Mouse (Mus musculus) monocyte, adult 59 days (primary cell): Measurements from ENCODE around the gene Spata33. TPM values are rescaled to one million over a fixed set of nuclear protein-coding genes. Genes with fewer than 3 reads are reported as not detected.

ENCODE experiments used
- total RNA-seq, 2 experiments: library from RNA; stranded (reverse); gene quantifications; one replicate each; pipeline ENCODE4 v1.2.4; 2023

Gene Spata33
- total RNA-seq: not detected

GRCm38 (mm10) chr8:123212321-123213117, at the start of gene Spata33, which contains the start of gene Chmp1a:
Gene Spata33 (plus strand): TSS chr8:123212832.
Gene Chmp1a (minus strand): TSS chr8:123212763.

GRCm38 (mm10) chr8:123185566-123186409, 26.8 kb upstream of the Spata33 start, which contains the start of gene Dpep1:
Gene Dpep1 (plus strand): TSS chr8:123186242.

GRCm38 (mm10) chr8:123224278-123225266, 11.9 kb downstream of the Spata33 start, which contains the start of gene Cdk10:
Gene Cdk10 (plus strand): TSS chr8:123224842.

GRCm38 (mm10) chr8:123235520-123236497, 23.2 kb downstream of the Spata33 start, which contains the start of gene Spata2l:
Gene Spata2l (minus strand): TSS chr8:123236233.

GRCm38 (mm10) chr8:123254099-123254885, 41.7 kb downstream of the Spata33 start, which contains the start of the genes Zfp276 and Vps9d1:
Gene Zfp276 (plus strand): TSS chr8:123254195.
Gene Vps9d1 (minus strand): TSS chr8:123254348.

Other genes with a start within 250 kb of the Spata33 start
- 100 to 1,000 TPM; 187 to 205 TPM for gene Ankrd11, start 170.6 kb upstream of the Spata33 start, total RNA-seq
- 10 to 100 TPM; 36.4 to 49.9 TPM for gene Spg7, start 149.9 kb upstream of the Spata33 start, total RNA-seq
- 100 to 1,000 TPM; 788 to 834 TPM for gene Rpl13, start 110.5 kb upstream of the Spata33 start, total RNA-seq
- gene Cpne7, start 95.5 kb upstream of the Spata33 start, total RNA-seq: not detected
- gene Sult5a1, start 54.5 kb upstream of the Spata33 start, total RNA-seq: not detected
- gene Dpep1, start 26.6 kb upstream of the Spata33 start, total RNA-seq: not detected
- gene Chmp1a, start 69 bp upstream of the Spata33 start, total RNA-seq: 10 to 100 TPM; 64.5 to 85.4 TPM
- 10 to 100 TPM; 39.0 to 46.4 TPM for gene Cdk10, start 12.0 kb downstream of the Spata33 start, total RNA-seq
- gene Spata2l, start 23.4 kb downstream of the Spata33 start, total RNA-seq: 1 to 10 TPM; 4.3 to 5.1 TPM
- 10 to 100 TPM; 27.8 to 36.5 TPM for gene Zfp276, start 41.4 kb downstream of the Spata33 start, total RNA-seq
- 10 to 100 TPM; 67.4 to 82.9 TPM for gene Vps9d1, start 41.5 kb downstream of the Spata33 start, total RNA-seq
- gene Fanca, start 105.7 kb downstream of the Spata33 start, total RNA-seq: 10 to 100 TPM; 45.7 to 58.2 TPM
- gene Spire2, start 119.9 kb downstream of the Spata33 start, total RNA-seq: not detected
- 100 to 1,000 TPM; 189 to 231 TPM for gene Tcf25, start 160.9 kb downstream of the Spata33 start, total RNA-seq
- gene Mc1r, start 194.3 kb downstream of the Spata33 start, total RNA-seq: not detected
- under 1 TPM in 1 of 2 experiments, not detected in 1; 0.46 TPM for gene Tubb3, start 198.6 kb downstream of the Spata33 start, total RNA-seq
- 10 to 100 TPM; 22.6 to 24.2 TPM for gene Def8, start 210.7 kb downstream of the Spata33 start, total RNA-seq